Mouse (Mus musculus): ENCODE data around the gene Gart. TPM values are rescaled to one million over a fixed set of nuclear protein-coding genes. Genes with fewer than 3 reads are reported as not detected.

Gart gene
- polyA plus RNA-seq, 1 experiment = 39.4 TPM

DNA sequence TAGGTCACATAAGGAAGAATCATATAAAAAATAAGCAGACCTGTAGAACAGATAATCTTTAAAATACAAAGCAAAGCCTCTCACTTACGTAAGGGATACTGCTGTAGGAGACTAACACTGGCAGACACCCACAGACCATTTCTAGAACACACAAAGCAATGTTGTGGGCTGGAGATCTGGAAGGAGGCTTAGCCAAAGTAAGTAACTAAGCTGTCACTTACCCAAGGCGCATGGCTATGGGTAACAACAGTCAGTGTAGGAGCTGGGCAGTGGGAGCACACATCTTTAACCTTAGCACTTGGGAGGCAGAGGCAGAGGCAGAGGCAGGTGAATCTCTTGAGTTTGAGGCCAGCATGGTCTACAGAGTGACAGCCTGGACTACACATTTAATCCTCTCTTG is 7.1 kb downstream of the Gart start:
- WGBS = 94% methylated on average over 2 of the region's 2 CpGs
- no peak overlapping the region for H3K27ac ChIP-seq (ENCODE audit: insufficient read depth, low read depth, low read length)
- no peaks in the 10 kb centered on the region for H3K4me1 ChIP-seq (ENCODE audit: control insufficient read depth, insufficient read depth, low read length)
- DNase-seq = no peak
- H3K27me3 ChIP-seq (replicated peaks; ENCODE audit: control insufficient read depth, insufficient read depth, low read length) = no peaks in the 10 kb centered on the region
- no peak overlapping the region for H3K4me3 ChIP-seq (ENCODE audit: insufficient read depth, low read depth, low read length)
- TF ChIP-seq CTCF (conservative IDR thresholded peaks at IDR 0.05; ENCODE audit: insufficient read depth, insufficient read length, low read depth, low read length) = no peak
- TF ChIP-seq POLR2A (IDR thresholded peaks at IDR 0.05; ENCODE audit: low read depth, low read length) = no peak
- peaks cover 8% of the 10 kb centered on the region for H3K36me3 ChIP-seq (ENCODE audit: control insufficient read depth, insufficient read depth, low read length)

DNA sequence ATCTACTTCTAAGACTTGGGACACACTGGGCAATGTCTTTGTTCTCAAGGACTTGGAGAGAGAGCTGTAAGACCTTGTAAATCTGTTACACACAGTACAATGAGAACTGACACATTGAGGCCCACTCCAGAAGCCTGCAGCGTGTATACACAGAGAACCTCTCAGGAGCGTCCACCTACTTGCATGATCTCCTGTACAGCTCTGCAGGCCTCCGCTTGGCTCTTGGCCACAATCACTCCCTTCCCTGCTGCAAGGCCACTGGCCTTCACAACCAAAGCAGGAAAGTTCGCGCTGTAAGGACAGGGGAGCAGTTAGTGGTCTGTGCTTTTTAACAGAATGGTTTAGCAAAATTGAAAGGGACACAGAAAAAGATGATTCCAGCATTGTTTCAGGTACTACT is 7.6 kb downstream of the Gart start:
- H3K27me3 ChIP-seq (replicated peaks; ENCODE audit: control insufficient read depth, insufficient read depth, low read length) = no peaks in the 10 kb centered on the region
- WGBS = 94% methylated on average over 5 of the region's 5 CpGs
- no peak for TF ChIP-seq POLR2A (IDR thresholded peaks at IDR 0.05; ENCODE audit: low read depth, low read length)
- no peak for TF ChIP-seq CTCF (conservative IDR thresholded peaks at IDR 0.05; ENCODE audit: insufficient read depth, insufficient read length, low read depth, low read length)
- no peak overlapping the region for H3K27ac ChIP-seq (ENCODE audit: insufficient read depth, low read depth, low read length)
- no peak for DNase-seq
- peaks cover 8% of the 10 kb centered on the region for H3K36me3 ChIP-seq (ENCODE audit: control insufficient read depth, insufficient read depth, low read length)
- no peak overlapping the region for H3K4me3 ChIP-seq (ENCODE audit: insufficient read depth, low read depth, low read length)
- H3K4me1 ChIP-seq (ENCODE audit: control insufficient read depth, insufficient read depth, low read length) = no peaks in the 10 kb centered on the region

- no peak for DNase-seq
- H3K27me3 ChIP-seq (replicated peaks; ENCODE audit: control insufficient read depth, insufficient read depth, low read length) = no peaks in the 10 kb centered on the region
- no peak overlapping the region for H3K27ac ChIP-seq (ENCODE audit: insufficient read depth, low read depth, low read length)
- 80% methylated on average over 12 of the region's 12 CpGs for WGBS
- H3K4me3 ChIP-seq (ENCODE audit: insufficient read depth, low read depth, low read length) = no peak overlapping the region
- TF ChIP-seq POLR2A (IDR thresholded peaks at IDR 0.05; ENCODE audit: low read depth, low read length) (no peak), CTCF (conservative IDR thresholded peaks at IDR 0.05; ENCODE audit: insufficient read depth, insufficient read length, low read depth, low read length) (no peak)
- peaks cover 7% of the 10 kb centered on the region for H3K36me3 ChIP-seq (ENCODE audit: control insufficient read depth, insufficient read depth, low read length)
- no peaks in the 10 kb centered on the region for H3K4me1 ChIP-seq (ENCODE audit: control insufficient read depth, insufficient read depth, low read length)
Observed at GRCm38 (mm10) chr16:91633641-91634040, 13.1 kb downstream of the Gart start.

DNA sequence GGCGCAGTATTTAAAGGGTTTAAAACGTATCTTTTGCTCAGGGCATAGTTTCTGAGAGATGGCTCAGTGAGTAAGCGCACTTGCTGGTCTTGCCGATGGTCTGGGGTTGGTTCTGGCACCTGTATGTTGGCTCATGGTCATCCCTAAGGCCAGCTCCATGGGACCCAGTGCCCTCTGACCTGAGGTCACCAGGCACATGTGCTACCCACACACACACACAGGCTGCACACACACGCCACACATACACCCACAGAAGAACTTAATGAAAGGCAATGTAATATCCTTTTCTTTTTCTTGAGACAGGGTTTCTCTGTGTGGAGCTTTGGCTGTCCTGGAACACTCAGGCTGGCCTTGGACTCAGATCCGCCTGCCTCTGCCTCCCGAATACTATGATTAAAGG is 13.8 kb downstream of the Gart start:
- no peak for TF ChIP-seq POLR2A (IDR thresholded peaks at IDR 0.05; ENCODE audit: low read depth, low read length)
- TF ChIP-seq CTCF (conservative IDR thresholded peaks at IDR 0.05; ENCODE audit: insufficient read depth, insufficient read length, low read depth, low read length) = no peak
- Histone ChIP-seq H3K4me1 (ENCODE audit: control insufficient read depth, insufficient read depth, low read length) (no peaks in the 10 kb centered on the region), H3K27me3 (replicated peaks; ENCODE audit: control insufficient read depth, insufficient read depth, low read length) (no peaks in the 10 kb centered on the region), H3K36me3 (ENCODE audit: control insufficient read depth, insufficient read depth, low read length) (peaks cover 7% of the 10 kb centered on the region), H3K4me3 (ENCODE audit: insufficient read depth, low read depth, low read length) (no peak overlapping the region), H3K27ac (ENCODE audit: insufficient read depth, low read depth, low read length) (no peak overlapping the region)
- WGBS = 95% methylated on average over 7 of the region's 7 CpGs
- no peak for DNase-seq

- no peak for TF ChIP-seq POLR2A (IDR thresholded peaks at IDR 0.05; ENCODE audit: low read depth, low read length)
- DNase-seq = no peak
- 87% methylated on average over 5 of the region's 5 CpGs for WGBS
- H3K4me1 ChIP-seq (ENCODE audit: control insufficient read depth, insufficient read depth, low read length) = no peaks in the 10 kb centered on the region
- H3K27ac ChIP-seq (ENCODE audit: insufficient read depth, low read depth, low read length) = no peak overlapping the region
- H3K27me3 ChIP-seq (replicated peaks; ENCODE audit: control insufficient read depth, insufficient read depth, low read length) = no peaks in the 10 kb centered on the region
- peaks cover 4% of the 10 kb centered on the region for H3K36me3 ChIP-seq (ENCODE audit: control insufficient read depth, insufficient read depth, low read length)
- H3K4me3 ChIP-seq (ENCODE audit: insufficient read depth, low read depth, low read length) = no peak overlapping the region
Observed at GRCm38 (mm10) chr16:91632439-91632838, 14.3 kb downstream of the Gart start.

GRCm38 (mm10) chr16:91630584-91630983 is 16.2 kb downstream of the Gart start:
- 43% methylated on average over 1 of the region's 1 CpGs for WGBS
- Histone ChIP-seq H3K4me1 (ENCODE audit: control insufficient read depth, insufficient read depth, low read length) (no peaks in the 10 kb centered on the region), H3K4me3 (ENCODE audit: insufficient read depth, low read depth, low read length) (no peak overlapping the region), H3K36me3 (ENCODE audit: control insufficient read depth, insufficient read depth, low read length) (peaks cover 4% of the 10 kb centered on the region), H3K27me3 (replicated peaks; ENCODE audit: control insufficient read depth, insufficient read depth, low read length) (no peaks in the 10 kb centered on the region), H3K27ac (ENCODE audit: insufficient read depth, low read depth, low read length) (no peak overlapping the region)
- TF ChIP-seq CTCF (conservative IDR thresholded peaks at IDR 0.05; ENCODE audit: insufficient read depth, insufficient read length, low read depth, low read length) (no peak), POLR2A (IDR thresholded peaks at IDR 0.05; ENCODE audit: low read depth, low read length) (no peak)
- DNase-seq = no peak

DNA sequence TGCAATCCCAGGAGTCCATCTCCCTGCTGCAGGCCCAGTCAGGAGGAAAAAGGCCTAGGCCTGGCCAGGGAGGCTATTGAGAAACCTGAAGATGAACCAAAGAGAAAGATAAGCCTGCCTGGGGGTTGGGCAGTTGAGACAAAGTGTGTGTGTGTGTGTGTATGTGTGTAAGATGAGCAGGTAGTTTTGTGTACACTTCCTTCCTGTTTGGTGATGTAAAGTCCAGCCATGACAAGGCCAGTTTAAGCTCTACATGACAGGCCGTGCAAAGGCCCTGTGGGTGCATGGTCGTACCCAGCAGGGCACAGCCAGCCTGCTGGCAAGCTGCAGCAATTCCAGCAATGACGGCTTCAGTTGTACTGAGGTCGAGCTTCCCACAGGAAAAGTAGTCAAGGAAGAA is 17.0 kb downstream of the Gart start:
- TF ChIP-seq CTCF (conservative IDR thresholded peaks at IDR 0.05; ENCODE audit: insufficient read depth, insufficient read length, low read depth, low read length) (no peak), POLR2A (IDR thresholded peaks at IDR 0.05; ENCODE audit: low read depth, low read length) (no peak)
- WGBS = 94% methylated on average over 4 of the region's 4 CpGs
- no peaks in the 10 kb centered on the region for H3K27me3 ChIP-seq (replicated peaks; ENCODE audit: control insufficient read depth, insufficient read depth, low read length)
- no peak overlapping the region for H3K27ac ChIP-seq (ENCODE audit: insufficient read depth, low read depth, low read length)
- no peak for DNase-seq
- no peak overlapping the region for H3K4me3 ChIP-seq (ENCODE audit: insufficient read depth, low read depth, low read length)
- no peaks in the 10 kb centered on the region for H3K4me1 ChIP-seq (ENCODE audit: control insufficient read depth, insufficient read depth, low read length)
- peaks cover 4% of the 10 kb centered on the region for H3K36me3 ChIP-seq (ENCODE audit: control insufficient read depth, insufficient read depth, low read length)

- H3K27me3 ChIP-seq (replicated peaks; ENCODE audit: control insufficient read depth, insufficient read depth, low read length) = no peaks in the 10 kb centered on the region
- H3K4me3 ChIP-seq (ENCODE audit: insufficient read depth, low read depth, low read length) = no peak overlapping the region
- H3K27ac ChIP-seq (ENCODE audit: insufficient read depth, low read depth, low read length) = no peak overlapping the region
- no peak for DNase-seq
- no peaks in the 10 kb centered on the region for H3K4me1 ChIP-seq (ENCODE audit: control insufficient read depth, insufficient read depth, low read length)
- peaks cover 3% of the 10 kb centered on the region for H3K36me3 ChIP-seq (ENCODE audit: control insufficient read depth, insufficient read depth, low read length)
- TF ChIP-seq CTCF (conservative IDR thresholded peaks at IDR 0.05; ENCODE audit: insufficient read depth, insufficient read length, low read depth, low read length) (no peak), POLR2A (IDR thresholded peaks at IDR 0.05; ENCODE audit: low read depth, low read length) (no peak)
- 89% methylated on average over 3 of the region's 3 CpGs for WGBS
Observed at GRCm38 (mm10) chr16:91628673-91629072, 18.1 kb downstream of the Gart start.

Measured in kidney, adult 2 months (tissue).